Mouse (Mus musculus): ENCODE measurements around the gene Glipr1. TPM values are rescaled to one million over a fixed set of nuclear protein-coding genes. Genes with fewer than 3 reads are reported as not detected.
A peak's percentile ranks its signal among the peaks of the same experiment; 100 is the strongest.
"Not testable (repeated sequence)": the region's sequence is repeated elsewhere in the genome, so short reads cannot be mapped to it uniquely, and the experiment has no call there.

Glipr1 gene
- 100 to 1,000 TPM in 2 of 3 experiments, 10 to 100 TPM in 1; 91.2 to 252 (median 106) TPM for polyA plus RNA-seq (2017; shearing (Covaris generic))

DNA sequence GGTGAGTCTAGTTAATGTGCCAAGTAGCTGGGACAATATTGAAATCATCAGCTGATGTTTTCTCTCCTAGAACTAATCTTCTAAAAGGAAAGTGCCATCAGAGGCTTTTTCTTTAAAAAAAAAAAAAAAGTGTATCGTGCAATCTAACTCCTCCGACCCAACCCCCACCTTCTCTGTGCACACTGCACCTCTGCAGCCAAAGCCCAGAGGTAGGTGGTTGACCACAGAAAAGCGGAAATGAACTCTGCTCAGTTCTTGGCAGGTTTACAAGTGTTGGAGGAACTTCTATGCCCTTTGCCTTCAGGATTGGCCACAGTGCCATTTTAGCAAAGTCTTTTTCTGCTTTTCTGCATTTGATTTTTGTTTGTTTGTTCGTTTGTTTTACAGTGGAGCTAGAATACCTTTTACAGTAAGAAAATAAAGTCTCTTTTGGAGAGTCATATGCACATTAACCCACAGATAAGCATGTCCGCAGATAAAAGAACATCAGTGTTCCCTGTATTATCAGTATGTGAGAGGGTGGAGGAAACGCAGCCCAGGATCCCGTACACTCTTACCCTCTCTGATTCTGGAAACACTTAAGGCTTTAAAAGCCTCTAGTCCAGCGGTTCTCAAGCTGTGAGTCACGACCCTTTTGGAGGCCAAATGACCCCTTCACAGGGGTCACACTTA is at the start of gene Glipr1:
TSS of gene Glipr1 (minus strand) at position 88 of the 672 bp plus-strand sequence.
- ATAC-seq: peak; percentile 86

DNA sequence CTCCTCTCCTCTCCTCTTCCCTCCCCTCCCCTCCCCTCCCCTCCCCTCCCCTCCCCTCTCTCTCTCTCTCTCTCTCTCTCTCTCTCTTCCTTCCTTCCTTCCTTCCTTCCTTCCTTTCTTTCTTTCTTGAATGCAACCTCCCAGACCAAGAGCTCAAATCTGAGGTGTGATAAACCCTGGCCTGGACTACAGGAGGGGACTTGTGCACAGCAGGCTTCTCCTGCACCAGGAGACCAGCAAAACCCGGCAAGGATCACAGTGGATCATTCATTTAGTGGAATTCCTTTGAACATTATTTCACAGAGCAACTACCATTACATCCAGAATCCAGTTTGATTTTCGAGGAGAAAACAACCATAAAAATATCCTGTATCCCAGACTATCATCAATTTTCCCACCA is 49.5 kb upstream of the Glipr1 start:
- not testable (repeated sequence) for ATAC-seq

GRCm38 (mm10) chr10:112051220-112051619 is 48.8 kb upstream of the Glipr1 start:
- ATAC-seq: no peak

DNA sequence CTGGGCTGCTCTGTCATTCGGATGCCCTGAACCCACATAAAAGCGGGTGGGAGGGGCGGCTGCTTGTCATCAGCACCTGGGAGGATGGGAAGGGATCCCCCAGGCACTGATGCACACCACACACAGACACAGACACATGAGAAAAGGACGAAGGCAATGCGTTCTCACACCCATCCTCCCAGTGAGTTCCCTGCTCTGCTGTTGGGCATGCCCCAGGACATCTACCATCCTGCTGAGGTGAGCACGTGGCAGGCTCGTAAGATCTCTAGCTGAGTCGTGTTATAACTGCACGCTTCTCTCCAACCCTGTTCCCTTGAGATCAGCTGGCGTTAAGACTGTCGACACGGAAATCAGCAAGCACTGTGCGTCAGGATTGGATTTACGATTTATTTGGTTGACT is 41.9 kb upstream of the Glipr1 start:
- not testable (repeated sequence) for ATAC-seq

DNA sequence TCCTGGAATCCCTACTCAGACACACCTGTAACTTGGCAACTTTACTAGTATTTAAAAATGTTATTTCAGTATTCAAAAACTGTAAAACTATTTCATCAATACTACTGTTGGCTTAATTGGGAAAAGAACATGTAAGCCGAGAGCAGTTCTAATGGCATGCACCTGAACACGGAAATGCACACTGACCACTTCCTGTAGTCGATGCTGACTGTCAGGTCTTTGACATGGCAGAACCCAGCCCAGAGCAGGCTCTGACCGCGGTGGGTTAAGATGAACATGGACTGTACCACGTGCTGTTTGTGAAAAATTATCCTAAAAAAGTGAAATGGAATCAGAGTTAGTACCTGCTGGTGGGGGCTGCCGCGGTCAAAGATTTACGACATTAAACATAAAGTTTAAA is 41.1 kb upstream of the Glipr1 start:
- peak; percentile 61 for ATAC-seq

DNA sequence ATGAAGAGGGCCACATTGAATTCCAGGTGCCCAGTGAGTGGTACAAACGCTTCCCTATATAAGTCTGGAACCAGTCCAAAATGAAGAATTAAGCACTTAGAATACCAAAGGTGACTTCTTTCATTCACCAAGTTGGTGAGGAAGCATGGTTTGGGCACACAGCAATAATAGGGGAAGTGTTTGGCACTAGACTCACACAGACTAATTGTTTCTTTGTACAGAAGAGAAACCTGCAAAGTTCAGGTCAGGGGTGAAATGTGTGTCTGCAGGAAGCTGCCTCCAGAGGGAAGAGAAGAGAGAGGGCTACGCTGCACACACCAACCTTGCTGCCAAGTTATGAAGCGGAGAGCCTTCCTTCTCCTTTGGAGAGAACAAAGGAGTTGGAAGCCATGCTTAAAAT is 26.3 kb upstream of the Glipr1 start:
- not testable (repeated sequence) for ATAC-seq

DNA sequence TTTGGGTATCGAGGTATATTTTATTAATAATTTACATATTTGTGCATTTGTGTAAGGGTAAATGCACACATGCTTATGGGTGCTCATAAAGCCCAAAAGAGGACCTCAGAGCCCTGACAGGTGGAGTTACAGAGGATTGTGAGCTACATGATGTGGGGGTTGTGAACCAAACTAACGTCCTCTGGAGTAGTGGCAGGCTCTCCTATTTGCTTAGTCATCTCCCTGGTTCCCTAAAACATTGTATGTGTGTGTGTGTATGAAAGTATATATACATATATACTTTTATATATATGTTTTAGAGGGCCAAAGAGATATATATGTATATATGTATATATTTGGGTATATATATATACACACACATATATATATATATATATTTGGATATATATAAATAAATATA is 21.2 kb upstream of the Glipr1 start:
- ATAC-seq: no peak

DNA sequence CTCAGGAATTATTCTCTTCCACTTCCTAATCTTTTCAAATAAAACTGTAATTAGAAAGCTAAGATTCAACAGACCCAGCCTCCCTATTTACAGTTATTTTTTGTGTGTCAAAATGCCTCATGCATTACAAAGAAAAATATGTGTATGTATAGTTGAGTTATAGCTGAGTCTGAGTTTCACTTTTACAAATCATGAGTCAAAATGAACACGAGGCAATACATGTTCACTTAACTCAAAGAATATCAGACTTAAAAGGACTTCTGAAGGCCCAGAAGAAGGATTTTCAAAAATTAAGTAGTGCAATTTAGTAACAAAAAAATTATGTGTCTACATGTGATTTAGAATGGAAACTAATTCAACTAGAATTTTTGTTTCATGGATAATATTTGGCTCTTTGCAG is 7.1 kb upstream of the Glipr1 start:
- ATAC-seq: not testable (repeated sequence)

DNA sequence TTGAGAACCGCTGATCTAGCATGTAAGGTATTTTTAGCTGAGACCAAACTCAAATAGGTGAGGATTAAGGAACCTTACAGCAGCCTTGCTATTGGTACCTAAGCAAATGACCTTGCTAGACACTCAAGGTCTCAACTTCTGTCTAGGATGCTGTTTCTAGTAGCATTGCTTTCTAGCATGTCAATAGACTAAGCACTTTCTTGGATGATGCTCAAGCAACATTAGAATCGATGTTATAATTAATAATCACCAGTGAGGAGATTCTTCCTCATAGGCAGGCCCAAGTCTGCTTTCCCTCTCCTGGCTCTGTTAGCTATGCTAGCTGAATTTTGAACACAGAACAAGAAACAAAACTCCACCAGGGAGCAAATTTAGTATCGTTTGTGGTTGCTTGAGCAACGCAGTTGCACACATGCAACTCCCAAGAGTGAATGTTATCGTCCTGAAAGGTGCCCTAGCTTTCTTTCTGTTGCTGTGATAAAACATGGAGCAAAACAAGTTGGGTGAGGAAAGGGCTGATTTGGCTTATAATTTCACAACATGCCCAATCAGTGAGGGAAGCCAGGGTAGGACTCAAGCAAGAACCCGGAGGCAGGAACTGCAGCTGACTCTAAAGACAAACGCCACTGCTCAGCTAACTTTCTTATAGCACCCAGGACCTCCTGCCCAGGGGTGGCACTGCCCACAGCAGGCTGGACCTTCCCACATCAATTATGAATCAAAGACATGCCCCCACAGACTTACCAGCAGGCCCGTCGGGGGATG is 493 bp downstream of the Glipr1 start:
- peak; percentile 15 for ATAC-seq

- ATAC-seq: no peak
Measured at GRCm38 (mm10) chr10:112001350-112001749, 1.1 kb downstream of the Glipr1 start.

DNA sequence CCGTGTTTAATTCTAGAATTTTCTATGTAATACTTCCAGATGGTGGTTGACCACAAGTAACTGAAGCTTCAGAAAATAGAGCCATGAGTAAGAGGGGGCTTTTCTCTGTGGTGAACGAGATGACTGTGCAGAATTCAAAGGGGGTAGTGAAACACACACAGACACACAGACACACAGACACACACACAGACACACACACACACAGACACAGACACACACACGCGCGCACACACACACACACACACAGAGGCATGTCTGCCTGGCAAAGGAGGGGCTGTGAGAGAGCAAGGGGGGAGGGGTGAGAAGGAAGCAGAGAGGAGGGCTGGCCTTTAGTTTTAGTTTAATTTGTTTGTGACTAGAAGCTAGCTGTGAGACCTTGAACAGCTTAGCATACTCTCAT is 1.9 kb downstream of the Glipr1 start:
- peak; percentile 2 for ATAC-seq

GRCm38 (mm10) chr10:111999765-112000164 is 2.7 kb downstream of the Glipr1 start:
- no peak for ATAC-seq

GRCm38 (mm10) chr10:111997671-111998070 is 4.8 kb downstream of the Glipr1 start:
- no peak for ATAC-seq

DNA sequence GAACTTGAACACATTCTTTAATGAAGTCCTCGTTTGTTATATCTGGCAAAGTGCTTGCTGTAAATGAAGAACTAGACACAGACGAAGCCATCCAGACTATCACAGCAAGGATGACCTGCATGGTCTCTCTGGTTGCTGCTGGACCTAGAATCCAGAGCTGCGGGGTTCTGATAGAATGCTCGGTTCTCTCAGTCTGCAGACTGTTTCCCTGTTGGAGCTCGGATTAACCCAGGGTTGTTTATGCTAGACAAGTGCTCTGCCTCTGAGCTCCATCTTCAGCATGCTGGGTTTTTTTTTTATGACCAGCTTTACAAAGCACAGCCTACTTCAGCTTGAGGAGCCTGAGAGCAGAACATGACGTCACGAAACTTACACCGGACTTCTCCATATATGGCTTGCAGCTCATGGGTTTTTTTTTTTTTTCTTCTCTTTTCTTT is 5.5 kb downstream of the Glipr1 start:
- peak; percentile 84 for ATAC-seq

DNA sequence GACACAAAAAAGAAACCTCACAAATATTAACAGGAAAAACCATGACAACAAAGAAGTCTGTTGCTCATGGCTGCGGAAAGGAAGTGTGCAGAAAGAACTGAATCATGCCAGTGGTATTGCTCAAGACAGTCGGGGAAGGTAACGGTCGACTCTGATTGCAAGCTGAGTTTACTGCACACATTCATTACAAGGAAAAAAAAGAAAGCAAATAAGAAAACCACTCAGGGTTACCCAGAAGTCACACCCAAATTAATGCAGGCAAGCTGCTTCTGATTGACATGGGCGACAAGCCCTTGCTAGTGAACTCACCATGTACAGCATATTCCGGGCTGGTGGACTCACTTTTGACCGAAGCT is 5.9 kb downstream of the Glipr1 start:
- ATAC-seq: peak; percentile 50

DNA sequence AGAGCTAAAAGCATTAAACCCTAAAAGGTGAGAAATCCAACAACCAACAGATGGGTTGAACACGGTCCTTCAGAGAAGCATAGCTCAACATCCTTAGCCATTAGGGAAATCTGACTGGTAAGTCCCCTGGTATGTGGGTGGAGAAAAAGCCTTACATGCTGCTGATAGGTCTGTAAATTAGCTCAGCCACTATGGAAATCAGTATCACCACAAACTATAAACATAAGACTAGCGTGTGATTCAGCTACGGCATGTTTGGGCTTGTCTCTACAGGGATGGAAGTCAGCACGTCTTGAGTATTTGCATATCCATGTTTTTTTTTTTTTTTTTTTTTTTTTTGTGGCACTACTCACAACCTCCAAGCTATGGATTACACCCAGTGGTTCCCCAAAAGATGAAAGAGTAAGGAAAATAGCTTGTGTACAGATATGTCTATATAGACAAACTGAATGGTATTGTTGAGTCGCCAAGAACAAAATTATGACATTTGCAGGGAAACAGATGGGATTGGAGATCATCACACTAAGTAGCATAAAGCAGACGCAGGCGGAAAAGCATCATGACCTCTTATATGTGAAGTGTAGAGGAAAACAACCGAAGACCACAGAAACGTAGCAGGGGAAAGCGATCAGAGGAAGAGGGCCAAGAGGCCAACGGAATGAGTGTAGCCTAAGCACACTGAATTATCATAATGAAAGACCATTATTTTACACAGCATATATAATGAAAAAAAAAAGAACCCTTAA is 6.5 kb downstream of the Glipr1 start:
- peak; percentile 49 for ATAC-seq

- ATAC-seq: no peak
Measured at GRCm38 (mm10) chr10:111986453-111986852, 16.0 kb downstream of the Glipr1 start.

GRCm38 (mm10) chr10:111983070-111983469 is 19.4 kb downstream of the Glipr1 start:
- no peak for ATAC-seq

- peak; percentile 81 for ATAC-seq
Measured at GRCm38 (mm10) chr10:111977584-111977983, 24.8 kb downstream of the Glipr1 start.

DNA sequence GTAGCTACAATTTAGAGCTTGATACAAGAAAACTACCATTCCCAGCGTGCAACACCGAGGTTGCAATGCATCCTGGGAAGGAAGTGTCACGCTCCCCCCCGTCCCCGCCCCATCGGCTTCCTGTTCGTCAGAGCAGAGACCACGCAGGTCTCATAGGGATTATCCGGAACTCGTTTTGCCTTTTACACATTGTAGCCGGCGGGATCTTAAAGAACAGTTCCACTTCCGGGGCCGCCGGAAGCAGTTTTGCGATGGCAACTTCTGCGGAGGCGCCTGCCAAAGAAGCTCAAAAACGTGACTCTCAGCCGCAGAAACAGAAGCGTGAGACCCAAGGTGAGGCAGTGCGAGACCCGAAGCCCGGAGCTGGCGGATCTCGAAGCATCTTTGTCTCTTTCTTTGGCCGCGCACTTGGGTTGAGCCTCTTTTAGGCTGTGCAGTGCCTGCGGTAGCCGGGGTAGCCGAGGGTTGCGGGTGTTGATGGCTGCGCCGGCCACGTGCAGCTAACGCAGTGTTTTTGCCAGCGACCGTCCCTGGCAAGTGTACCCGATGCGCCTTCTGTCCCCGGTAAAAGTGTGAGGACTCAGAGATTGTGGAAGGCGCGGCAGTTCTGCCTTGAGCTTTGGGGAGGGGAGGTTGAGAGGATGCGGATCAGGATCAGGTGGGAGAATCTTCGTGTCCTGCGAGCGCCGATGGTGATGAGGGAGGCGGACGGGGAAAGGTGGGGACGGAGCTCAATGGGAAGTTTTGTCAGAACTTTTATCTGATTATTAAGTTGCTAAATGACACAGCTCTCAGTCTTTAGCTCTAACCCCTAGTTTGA is 29.7 kb downstream of the Glipr1 start, which contains the start of gene Krr1:
TSS of gene Krr1 (plus strand) at position 123 of the 820 bp plus-strand sequence.
- peak; percentile 99 for ATAC-seq

DNA sequence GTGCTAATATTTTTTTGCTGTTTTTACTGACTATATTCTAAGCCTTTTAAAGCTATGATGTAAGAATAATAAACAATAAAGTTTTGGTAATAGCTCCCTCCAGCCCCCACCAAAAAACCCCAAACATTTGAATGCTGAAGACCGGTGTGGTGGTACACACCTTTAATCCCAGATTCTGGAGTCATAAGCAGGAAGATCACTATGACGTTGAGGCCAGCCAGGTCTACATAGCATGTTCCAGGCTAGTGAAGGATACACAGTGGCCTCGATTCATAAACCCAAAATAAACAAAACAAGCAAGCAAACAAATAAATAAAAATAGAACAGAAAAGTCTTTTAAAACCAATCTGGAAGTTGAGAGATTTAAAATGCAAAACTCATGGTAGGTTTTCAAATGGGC is 30.5 kb downstream of the Glipr1 start:
- ATAC-seq: no peak

GRCm38 (mm10) chr10:111966394-111966793 is 36.0 kb downstream of the Glipr1 start:
- ATAC-seq: no peak

Measured in inflammation-experienced regulatory T-cells, adult 6 months (primary cell).